Mouse (Mus musculus): ENCODE measurements around the gene Psmd5.

GRCm38 (mm10) chr2:34818492-34818891, 56.3 kb downstream of the Psmd5 start:
- TF ChIP-seq CTCF (IDR thresholded peaks at IDR 0.05; ENCODE audit: borderline replicate concordance, insufficient read depth, low read length) (no peak), POLR2A (IDR thresholded peaks at IDR 0.05; ENCODE audit: low read depth, low read length) (no peak)
